ENCODE assay signal across 9 mouse cellular contexts in genomic region chr5:77909218-77909617, GRCm38 (mm10).
A peak's percentile ranks its signal among the peaks of the same experiment; 100 is the strongest.
DNase-seq lines count a peak whose midpoint lies in the region; ATAC-seq lines count a peak whose summit lies in the region.
"Had no signal": no experiment of that assay in that cellular context is flagged by ENCODE, and none has a peak within 500 bp of the region (broad histone marks: within the 10 kb centered on the region; RNA-seq: fewer than 3 reads in every experiment).

No protein-coding gene starts in this region.

- no peak for ATAC-seq in megakaryocyte, adult 5-6 weeks (ENCODE audit: poor library complexity, severe bottlenecking)

- peak; percentile 1 to 3 for DNase-seq in heart, postnatal 14 days
- DNase-seq in heart, embryonic 10.5 days (ENCODE audit: low spot score), result no peak
- peak; percentile 16 for DNase-seq in right cerebral cortex, adult 18-20 months
- no peak for DNase-seq in right cerebral cortex, postnatal 4 days
- peak; percentile 15 for DNase-seq in embryonic facial prominence, embryonic 10.5 days (ENCODE audit: low spot score)
- DNase-seq in retina, postnatal 7 days (ENCODE audit: low read depth, low spot score), result peak; percentile 3
- no peak for DNase-seq in urinary bladder, postnatal 36 days (ENCODE audit: low spot score in 2 of 2)

- intact Hi-C loops in heart, postnatal 14 days (cut with DNase I), result no loop called here

- no peaks in the 10 kb centered on the region for H3K4me1 ChIP-seq in heart, embryonic 10.5 days
- no peaks in the 10 kb centered on the region for H3K4me1 ChIP-seq in embryonic facial prominence, embryonic 10.5 days
- H3K4me1 ChIP-seq: limb, embryonic 12.5 days had no signal

- no peaks in the 10 kb centered on the region for H3K27me3 ChIP-seq in heart, embryonic 10.5 days (ENCODE audit: insufficient read depth, poor library complexity, severe bottlenecking)
- no peaks in the 10 kb centered on the region for H3K27me3 ChIP-seq in embryonic facial prominence, embryonic 10.5 days (replicated peaks; ENCODE audit: low read depth, poor library complexity, severe bottlenecking)
- H3K27me3 ChIP-seq: limb, embryonic 12.5 days had no signal

- no peaks in the 10 kb centered on the region for H3K9me3 ChIP-seq in heart, embryonic 10.5 days
- no peaks in the 10 kb centered on the region for H3K9me3 ChIP-seq in embryonic facial prominence, embryonic 10.5 days
- H3K9me3 ChIP-seq: limb, embryonic 12.5 days had no signal

- H3K4me3 ChIP-seq in heart, embryonic 10.5 days, result no peak overlapping the region
- no peak overlapping the region for H3K4me3 ChIP-seq in embryonic facial prominence, embryonic 10.5 days
- H3K4me3 ChIP-seq: limb, embryonic 12.5 days had no signal

- 43% methylated on average over 6 of the region's 6 CpGs for WGBS in heart, embryonic 10.5 days
- 48% methylated on average over 6 of the region's 6 CpGs for WGBS in embryonic facial prominence, embryonic 10.5 days

- H3K36me3 ChIP-seq in heart, embryonic 10.5 days, result no peaks in the 10 kb centered on the region
- no peaks in the 10 kb centered on the region for H3K36me3 ChIP-seq in embryonic facial prominence, embryonic 10.5 days (replicated peaks)
- H3K36me3 ChIP-seq: limb, embryonic 12.5 days had no signal

- no peak overlapping the region for H3K27ac ChIP-seq in heart, embryonic 10.5 days
- H3K27ac ChIP-seq in embryonic facial prominence, embryonic 10.5 days (replicated peaks), result no peak overlapping the region
- H3K27ac ChIP-seq: limb, embryonic 12.5 days had no signal

Comparison
In these comparisons a context has a peak if more than half of its experiments do, and no peak if none do; other contexts are left out.
1. DNase-seq: peak in heart, postnatal 14 days (2 of 2), right cerebral cortex, adult 18-20 months (single experiment), embryonic facial prominence, embryonic 10.5 days (single experiment) and retina, postnatal 7 days (single experiment); none in heart, embryonic 10.5 days (single experiment), right cerebral cortex, postnatal 4 days (single experiment) and urinary bladder, postnatal 36 days (0 of 2).